Mouse (Mus musculus): ENCODE data around the gene Akap13.

GRCm38 (mm10) chr7:75699836-75700235 is 244.5 kb downstream of the Akap13 start:
- TF ChIP-seq CTCF (conservative IDR thresholded peaks at IDR 0.05; ENCODE audit: insufficient read depth, insufficient read length, low read depth, low read length), result no peak
- no peak for TF ChIP-seq POLR2A (IDR thresholded peaks at IDR 0.05; ENCODE audit: low read depth, low read length)
